Mouse (Mus musculus) hindbrain, postnatal 0 days (tissue): ENCODE data around the gene Gm10322. TPM values are rescaled to one million over a fixed set of nuclear protein-coding genes. Genes with fewer than 3 reads are reported as not detected.

Experiments used
- ATAC-seq: fragments of 200-750 bp; cut with Nextera tagmentation; 2 replicates; pipeline ENCODE4 v1.8.0; 2017; ENCODE audit warnings: mild to moderate bottlenecking, moderate TSS enrichment, moderate library complexity
- DNase-seq: peaks from one replicate; pipeline ENCODE4 v3.0.0-alpha.2; 2015; ENCODE audit warnings: low spot score
- H3K27ac ChIP-seq: fragments of 300-500 bp; sonication (generic); 2 replicates; pipeline ENCODE4 v1.5.1; 2014; ENCODE audit warnings: mild to moderate bottlenecking
- H3K27me3 ChIP-seq: fragments of 300-500 bp; sonication (generic); 2 replicates; pipeline ENCODE4 v1.6.1; 2014; ENCODE audit warnings: low read length, mixed read lengths; ENCODE audit not compliant: insufficient read depth
- H3K36me3 ChIP-seq: fragments of 300-500 bp; sonication (generic); 2 replicates; pipeline ENCODE4 v1.6.1; 2014; ENCODE audit warnings: low read length, mixed read lengths; ENCODE audit not compliant: insufficient read depth
- H3K4me1 ChIP-seq: fragments of 300-500 bp; sonication (generic); 2 replicates; pipeline ENCODE4 v1.6.1; 2014; ENCODE audit warnings: antibody characterized with exemption, low read length, mixed read lengths; ENCODE audit not compliant: insufficient read depth
- H3K4me2 ChIP-seq: fragments of 300-500 bp; sonication (generic); 2 replicates; pipeline ENCODE4 v1.6.1; 2014; ENCODE audit warnings: low read depth, mild to moderate bottlenecking, low read length, moderate library complexity, mixed read lengths
- H3K4me3 ChIP-seq: fragments of 300-500 bp; sonication (generic); 2 replicates; pipeline ENCODE4 v1.5.1; 2014; ENCODE audit warnings: low read length
- H3K9ac ChIP-seq: fragments of 300-500 bp; sonication (generic); replicated peaks from 2 replicates; pipeline ENCODE4 v1.6.1; 2014; ENCODE audit warnings: mild to moderate bottlenecking, low read length, moderate library complexity, mixed read lengths
- H3K9me3 ChIP-seq: fragments of 300-500 bp; sonication (generic); 2 replicates; pipeline ENCODE4 v1.6.1; 2016; ENCODE audit warnings: low read length, mixed read lengths
- CTCF ChIP-seq: IDR thresholded peaks from 2 replicates; pipeline ENCODE4 v1.5.1; 2016; ENCODE audit warnings: antibody characterized with exemption, control low read depth, low read depth
- WGBS: fragments of 180-500 bp; shearing (Covaris S2); extraction: QIAGEN DNeasy Blood & Tissue Kit; methylation state at CpG from one replicate; pipeline ENCODE4 v1.1.7; 2014; 5-methylcytosine and 5-hydroxymethylcytosine counted together
- polyA plus RNA-seq: library from polyadenylated mRNA; unstranded; fragments of >200 nt; fragmentation: Nextera tagmentation; extraction: Ambion mirVana; gene quantifications from 2 replicates; pipeline ENCODE4 v1.2.1, GENCODE M21; 2015
- total RNA-seq: library from RNA; depleted of rRNA; stranded (reverse); fragments of >200 nt; gene quantifications from 2 replicates; pipeline ENCODE4 v1.2.3, GENCODE M21; 2014

Gm10322 gene
- total and polyA plus RNA-seq, 2 experiments from 2014 or later = not detected

GRCm38 (mm10) chr10:59571964-59572363, 43.9 kb upstream of the Gm10322 start:
- TF ChIP-seq CTCF = no peak
- DNase-seq (no peak), ATAC-seq (no peak)
- H3K27me3 ChIP-seq = no peaks in the 10 kb centered on the region
- no peaks in the 10 kb centered on the region for H3K9me3 ChIP-seq
- H3K4me1 ChIP-seq = no peaks in the 10 kb centered on the region
- H3K27ac ChIP-seq = no peak overlapping the region
- WGBS = 88% methylated on average over 5 of the region's 5 CpGs
- H3K4me2 ChIP-seq = no peak overlapping the region
- no peak overlapping the region for H3K9ac ChIP-seq
- H3K36me3 ChIP-seq = no peaks in the 10 kb centered on the region
- H3K4me3 ChIP-seq = no peak overlapping the region

GRCm38 (mm10) chr10:59576305-59576704, 39.6 kb upstream of the Gm10322 start:
- WGBS = 57% methylated on average over 5 of the region's 5 CpGs

GRCm38 (mm10) chr10:59577871-59578801, 37.7 kb upstream of the Gm10322 start:
- no peak overlapping the region; the same call in 1 of the 2 replicates for H3K27ac ChIP-seq
- no peak for TF ChIP-seq CTCF
- no peaks in the 10 kb centered on the region for H3K36me3 ChIP-seq
- no peak for ATAC-seq
- DNase-seq = no peak
- no peak overlapping the region for H3K4me3 ChIP-seq
- peaks cover 5% of the 10 kb centered on the region; the same call in 1 of the 2 replicates for H3K4me1 ChIP-seq
- H3K4me2 ChIP-seq = no peak overlapping the region
- H3K9me3 ChIP-seq = no peaks in the 10 kb centered on the region
- 64% methylated on average over 12 of the region's 12 CpGs for WGBS
- H3K9ac ChIP-seq = no peak overlapping the region
- no peaks in the 10 kb centered on the region for H3K27me3 ChIP-seq

More at GRCm38 (mm10) chr10:59576305-59576704, 39.6 kb upstream of the Gm10322 start:
- Histone ChIP-seq H3K4me2 (no peak overlapping the region), H3K9ac (no peak overlapping the region), H3K27ac (no peak overlapping the region), H3K27me3 (no peaks in the 10 kb centered on the region), H3K36me3 (no peaks in the 10 kb centered on the region), H3K4me1 (peaks cover 5% of the 10 kb centered on the region; the same call in 1 of the 2 replicates), H3K9me3 (no peaks in the 10 kb centered on the region), H3K4me3 (no peak overlapping the region)
- ATAC-seq = no peak
- DNase-seq = no peak
- TF ChIP-seq CTCF = no peak

- ATAC-seq = no peak
- Histone ChIP-seq H3K9ac (no peak overlapping the region), H3K4me2 (no peak overlapping the region), H3K9me3 (no peaks in the 10 kb centered on the region), H3K4me1 (peaks cover 5% of the 10 kb centered on the region; the same call in 1 of the 2 replicates), H3K27ac (no peak overlapping the region), H3K36me3 (no peaks in the 10 kb centered on the region), H3K27me3 (no peaks in the 10 kb centered on the region), H3K4me3 (no peak overlapping the region)
- no peak for TF ChIP-seq CTCF
- 89% methylated on average over 3 of the region's 3 CpGs for WGBS
- no peak for DNase-seq
Measured at GRCm38 (mm10) chr10:59579645-59580044, 36.2 kb upstream of the Gm10322 start.

- no peaks in the 10 kb centered on the region for H3K27me3 ChIP-seq
- WGBS = 91% methylated on average over 3 of the region's 3 CpGs
- H3K27ac ChIP-seq = no peak overlapping the region
- H3K9me3 ChIP-seq = no peaks in the 10 kb centered on the region
- H3K4me3 ChIP-seq = no peak overlapping the region
- H3K4me1 ChIP-seq = peaks cover 5% of the 10 kb centered on the region; the same call in 1 of the 2 replicates
- no peak overlapping the region for H3K4me2 ChIP-seq
- ATAC-seq = no peak
- H3K36me3 ChIP-seq = no peaks in the 10 kb centered on the region
- DNase-seq = no peak
- no peak for TF ChIP-seq CTCF
- no peak overlapping the region for H3K9ac ChIP-seq
Measured at GRCm38 (mm10) chr10:59580593-59581149, 35.2 kb upstream of the Gm10322 start.

- Histone ChIP-seq H3K4me2 (no peak overlapping the region), H3K27me3 (no peaks in the 10 kb centered on the region), H3K36me3 (no peaks in the 10 kb centered on the region), H3K4me1 (peaks cover 5% of the 10 kb centered on the region; the same call in 1 of the 2 replicates), H3K27ac (no peak overlapping the region), H3K9me3 (no peaks in the 10 kb centered on the region), H3K9ac (no peak overlapping the region), H3K4me3 (no peak overlapping the region)
- 27% methylated on average over 1 of the region's 1 CpGs for WGBS
- no peak for TF ChIP-seq CTCF
- no peak for ATAC-seq
- DNase-seq = no peak
Measured at GRCm38 (mm10) chr10:59581826-59582543, 33.9 kb upstream of the Gm10322 start.
